Mouse (Mus musculus) limb, embryonic 12.5 days (tissue): ENCODE results near the gene Serpina11. TPM values are rescaled to one million over a fixed set of nuclear protein-coding genes. Genes with fewer than 3 reads are reported as not detected.

Experiments
- polyA plus RNA-seq: library from polyadenylated mRNA; unstranded; fragments of >200 nt; fragmentation: Nextera tagmentation; extraction: Ambion mirVana; gene quantifications from 2 replicates; pipeline ENCODE4 v1.2.1, GENCODE M21; 2016

The Serpina11 gene
- polyA plus RNA-seq, 1 experiment from 2014 or later, result not detected

Other genes starting within 250 kb of the Serpina11 start
- gene Serpina1d, start 216.4 kb downstream of the Serpina11 start, polyA plus RNA-seq, result not detected in 2 replicates
- 0.50 TPM in 1 of 2 replicates, not detected in the other for gene Serpina1b, start 159.6 kb downstream of the Serpina11 start, polyA plus RNA-seq
- gene Serpina1a, start 126.4 kb downstream of the Serpina11 start, polyA plus RNA-seq, result not detected in 2 replicates
- not detected in 2 replicates for gene Serpina1c, start 85.1 kb downstream of the Serpina11 start, polyA plus RNA-seq
- not detected in 2 replicates for gene Serpina1e, start 31.0 kb downstream of the Serpina11 start, polyA plus RNA-seq
- gene Serpina9, start 23.8 kb upstream of the Serpina11 start, polyA plus RNA-seq, result not detected in 2 replicates
- not detected in 2 replicates for gene Serpina12, start 54.5 kb upstream of the Serpina11 start, polyA plus RNA-seq
- not detected in 2 replicates for gene Serpina5, start 111.2 kb upstream of the Serpina11 start, polyA plus RNA-seq
- not detected in 2 replicates for gene Serpina3a, start 122.8 kb upstream of the Serpina11 start, polyA plus RNA-seq
- not detected in 2 replicates for gene Serpina3b, start 138.0 kb upstream of the Serpina11 start, polyA plus RNA-seq
- not detected in 2 replicates for gene Serpina3c, start 163.9 kb upstream of the Serpina11 start, polyA plus RNA-seq
- gene Serpina3f, start 224.6 kb upstream of the Serpina11 start, polyA plus RNA-seq, result not detected in 2 replicates
- 0.26 and 0.42 TPM in 2 replicates for gene Serpina3g, start 246.3 kb upstream of the Serpina11 start, polyA plus RNA-seq